Mouse (Mus musculus) thymus, postnatal 36 days (tissue): ENCODE results near the gene Fgf4.

Source experiments
- DNase-seq, 2 experiments: peaks; one replicate each; pipeline ENCODE4 v3.0.0; 2022; ENCODE audit warnings: mixed read lengths in 2 of 2

Fgf4 gene

GRCm38 (mm10) chr7:144914296-144914947 lies 67.3 kb downstream of the Fgf4 start:
- DNase-seq, result no peak
